Mouse (Mus musculus): ENCODE data around the gene Map4k4. TPM values are rescaled to one million over a fixed set of nuclear protein-coding genes. Genes with fewer than 3 reads are reported as not detected.

Gene Map4k4
- total RNA-seq, 2 experiments from 2014 or later = 146 to 166 TPM

DNA sequence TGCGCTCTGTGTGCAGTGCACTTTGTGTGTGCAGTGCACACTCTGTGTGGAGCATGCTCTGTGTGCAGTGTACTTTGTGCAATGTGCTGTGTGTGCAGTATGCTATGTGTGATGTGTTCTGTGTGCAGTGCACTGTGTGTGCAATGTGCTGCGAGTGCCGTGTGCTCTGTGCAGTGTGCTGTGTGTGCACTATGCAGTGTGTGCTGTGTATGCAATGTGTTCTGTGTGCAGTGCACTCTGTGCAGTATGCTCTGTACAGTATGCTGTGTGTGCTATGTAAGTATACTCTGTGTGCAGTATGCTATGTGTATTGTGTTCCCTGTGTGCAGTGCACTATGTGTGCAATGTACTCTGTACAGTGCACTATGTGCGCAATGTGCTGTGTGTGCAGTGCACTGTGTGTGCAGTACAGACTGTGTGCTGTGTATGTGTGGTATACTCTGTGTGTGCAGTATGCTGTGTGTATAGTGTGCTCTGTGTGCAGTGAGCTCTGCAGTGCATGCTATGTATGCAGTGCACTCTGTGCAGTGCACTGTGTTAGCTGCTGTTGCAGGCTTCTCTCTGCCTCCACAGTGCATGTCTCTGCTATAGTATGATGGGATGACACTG, 105.4 kb downstream of the Map4k4 start:
- no peak for DNase-seq

DNA sequence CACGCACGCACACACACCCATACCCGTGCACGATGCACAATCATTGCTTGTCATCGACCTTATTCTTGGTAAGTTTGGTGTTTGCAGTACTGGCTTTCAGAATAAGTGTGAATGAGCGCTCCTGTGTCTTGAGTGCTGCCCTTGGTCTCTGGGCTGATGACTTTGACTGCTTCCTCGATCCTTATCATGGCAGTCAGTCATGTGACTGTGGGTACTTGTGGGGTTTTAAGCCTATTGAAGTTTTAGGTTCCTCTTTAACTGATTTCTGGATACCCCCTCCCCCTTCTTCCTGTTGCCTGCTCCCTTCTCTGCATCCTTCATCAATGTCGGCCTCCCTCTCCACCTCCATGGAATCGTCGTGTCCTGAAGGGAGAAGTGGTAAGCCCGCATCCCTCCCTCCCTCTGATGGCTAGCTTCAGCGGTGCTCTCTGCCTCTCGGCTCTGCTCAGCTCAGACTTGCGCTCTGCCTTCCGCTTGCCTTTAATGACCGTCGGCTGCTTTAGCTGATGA, 107.3 kb downstream of the Map4k4 start:
- no peak for DNase-seq

DNA sequence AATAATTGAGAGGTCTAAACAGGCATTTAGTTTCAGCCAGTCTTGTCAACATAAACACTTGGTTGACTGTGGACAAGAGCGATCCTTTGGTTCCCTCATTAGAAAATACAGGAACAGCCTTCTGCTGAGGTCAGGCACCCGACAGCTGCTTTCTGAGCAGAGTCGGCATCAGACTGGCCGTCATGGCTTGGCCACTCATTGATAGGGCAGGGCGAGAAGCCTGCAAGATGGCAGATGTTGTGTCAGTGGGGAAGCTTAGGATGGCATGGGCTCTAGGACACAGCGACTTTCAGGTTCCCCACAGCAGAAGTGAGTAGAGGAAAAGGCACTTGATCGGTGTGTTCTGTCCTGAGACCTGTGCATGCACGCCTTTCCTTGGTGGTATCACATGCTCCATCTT, 112.0 kb downstream of the Map4k4 start:
- no peak for DNase-seq

DNA sequence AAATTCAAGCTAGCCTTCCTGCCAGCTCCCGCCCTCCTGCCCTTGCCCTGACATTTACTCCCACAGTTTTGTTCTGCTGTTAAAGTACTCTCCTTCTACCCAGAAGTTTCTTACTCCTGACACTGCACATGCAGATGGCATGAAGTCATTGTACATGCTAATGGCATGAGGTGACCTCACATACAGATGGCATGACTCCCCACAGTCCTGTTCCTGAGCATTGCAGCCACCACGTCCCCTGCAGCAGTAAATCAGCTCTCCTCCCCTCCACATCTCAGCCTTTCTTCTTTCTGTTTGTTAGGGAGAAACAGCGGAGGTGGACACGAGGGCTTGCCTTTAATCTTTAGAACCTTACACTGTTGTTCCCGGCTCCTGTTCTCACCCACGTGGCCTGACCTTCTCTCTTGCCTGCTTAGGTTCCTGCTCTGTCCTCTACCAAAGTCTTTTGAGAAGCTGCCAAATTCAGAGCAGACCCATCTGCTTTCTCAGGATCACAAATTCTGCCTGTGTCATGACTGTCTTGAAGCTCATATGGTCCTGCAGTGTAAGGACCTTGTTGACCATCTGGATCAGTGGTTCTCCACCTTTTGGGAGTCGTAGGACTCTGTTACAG, 114.5 kb downstream of the Map4k4 start:
- no peak for DNase-seq

DNA sequence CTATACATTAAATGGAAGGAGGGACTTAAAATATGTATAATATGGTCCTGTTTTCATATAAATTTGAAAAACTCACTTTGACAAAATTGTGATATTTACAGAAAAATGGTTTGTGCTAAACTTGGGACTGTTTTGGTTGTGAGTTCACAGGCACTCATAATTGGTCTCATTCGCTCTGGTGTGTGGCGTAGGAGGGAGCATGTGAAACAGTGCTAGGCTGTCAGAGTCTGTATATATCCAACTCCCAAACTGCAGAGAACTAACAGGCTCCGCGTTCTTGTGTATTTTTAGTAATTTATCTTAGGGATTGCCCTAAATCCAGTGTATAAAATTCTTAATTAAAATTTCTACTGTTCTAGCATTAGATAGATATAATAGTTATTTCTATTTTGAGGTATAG, 120.9 kb downstream of the Map4k4 start:
- DNase-seq = no peak

DNA sequence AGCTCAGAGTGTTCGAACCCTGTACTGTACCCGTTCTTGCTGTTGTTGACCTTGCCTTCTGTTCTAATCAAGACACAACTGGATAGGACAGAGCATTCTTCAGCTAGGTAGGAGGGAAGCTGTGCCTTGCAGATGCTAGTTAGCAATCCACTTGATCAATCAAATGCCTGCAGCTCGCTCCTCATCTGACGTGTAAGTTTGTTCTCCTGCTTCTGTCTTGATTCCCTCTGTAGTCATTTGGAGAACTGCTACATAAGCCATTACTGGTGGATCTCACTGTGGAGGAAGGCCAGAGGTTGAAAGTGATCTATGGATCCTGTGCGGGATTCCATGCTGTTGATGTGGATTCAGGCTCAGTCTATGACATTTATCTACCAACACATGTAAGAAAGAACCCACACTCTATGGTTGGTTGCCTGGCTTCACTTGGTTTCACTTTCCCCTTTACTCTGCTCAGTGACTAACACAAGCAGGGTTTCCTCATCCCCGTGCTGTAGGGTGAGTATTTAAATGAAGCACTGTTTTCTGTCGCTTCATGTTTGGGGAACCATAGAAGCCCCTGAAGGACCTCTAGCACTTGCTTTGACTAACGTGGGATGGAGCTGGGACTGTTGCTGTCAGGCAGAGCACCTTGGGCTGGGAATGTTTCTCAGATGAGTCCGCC, 121.9 kb downstream of the Map4k4 start:
- DNase-seq = no peak

DNA sequence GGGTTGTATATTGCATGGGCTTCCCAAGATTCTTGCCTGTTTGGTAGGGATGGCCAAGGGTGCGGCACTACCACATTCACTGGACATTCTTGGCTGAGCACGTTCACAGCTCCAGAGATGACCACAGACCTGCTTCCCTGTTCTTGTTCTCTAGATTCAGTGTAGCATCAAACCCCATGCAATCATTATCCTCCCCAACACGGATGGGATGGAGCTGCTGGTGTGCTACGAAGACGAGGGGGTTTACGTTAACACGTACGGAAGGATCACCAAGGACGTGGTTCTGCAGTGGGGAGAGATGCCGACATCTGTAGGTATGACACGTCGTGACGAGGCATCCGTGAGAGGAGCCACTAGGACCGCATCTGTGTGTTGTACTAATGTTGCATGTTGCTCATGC, 122.5 kb downstream of the Map4k4 start:
- no peak for DNase-seq

DNA sequence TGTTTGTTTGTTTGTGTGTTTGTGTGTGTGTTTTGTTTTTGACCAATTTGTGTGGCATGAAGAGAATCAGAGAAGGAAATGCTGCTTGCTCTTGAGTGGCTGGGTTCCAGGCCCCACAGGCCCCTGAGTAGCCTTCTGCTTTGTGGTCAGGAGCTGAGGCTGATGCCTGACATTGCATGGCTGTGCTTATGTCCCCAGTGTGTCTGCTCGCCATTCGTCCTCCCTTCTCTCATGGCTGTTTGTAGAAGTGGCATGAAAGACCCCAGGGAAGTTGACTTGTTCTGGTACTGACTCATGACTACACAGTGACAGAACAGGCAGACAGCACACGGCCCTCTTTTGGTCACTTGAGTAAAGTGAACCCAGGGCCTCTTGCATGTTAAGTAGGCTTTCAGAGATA, 123.0 kb downstream of the Map4k4 start:
- no peak for DNase-seq

DNA sequence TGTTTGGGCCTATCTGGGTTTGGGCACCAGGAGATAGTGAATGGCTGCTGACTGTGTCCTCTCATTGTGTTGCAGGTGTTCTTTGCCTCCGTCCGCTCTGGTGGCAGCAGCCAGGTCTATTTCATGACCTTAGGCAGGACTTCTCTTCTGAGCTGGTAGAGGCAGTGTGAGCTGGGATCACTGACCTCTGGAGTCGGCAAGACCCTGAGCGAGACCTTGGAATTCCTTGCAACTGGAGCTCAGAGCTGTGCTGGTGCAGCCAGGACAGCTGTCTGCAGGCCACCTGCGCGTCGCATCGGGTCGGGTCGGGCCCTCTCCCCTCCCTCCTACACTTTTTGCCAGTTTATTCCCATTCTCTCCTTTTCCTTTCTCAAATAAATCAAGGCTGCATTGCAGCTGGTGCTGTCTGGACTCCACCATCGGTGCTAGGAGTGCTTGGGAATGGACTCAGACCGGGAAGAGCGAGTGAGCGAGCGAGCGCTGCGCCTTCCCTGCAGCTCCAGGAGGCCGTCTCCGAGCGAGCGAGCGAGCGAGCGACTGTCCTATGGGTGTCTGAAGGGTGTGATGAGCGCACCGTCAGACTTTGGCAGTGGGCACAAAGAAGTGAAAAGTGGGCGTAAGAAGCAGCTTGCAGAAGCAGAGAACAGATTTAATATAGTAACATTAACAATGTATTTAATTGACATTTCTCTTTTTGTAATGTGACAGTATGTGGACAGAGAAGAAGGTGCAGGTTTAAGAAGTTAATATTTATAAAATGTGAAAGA, 124.0 kb downstream of the Map4k4 start:
- DNase-seq = no peak

DNA sequence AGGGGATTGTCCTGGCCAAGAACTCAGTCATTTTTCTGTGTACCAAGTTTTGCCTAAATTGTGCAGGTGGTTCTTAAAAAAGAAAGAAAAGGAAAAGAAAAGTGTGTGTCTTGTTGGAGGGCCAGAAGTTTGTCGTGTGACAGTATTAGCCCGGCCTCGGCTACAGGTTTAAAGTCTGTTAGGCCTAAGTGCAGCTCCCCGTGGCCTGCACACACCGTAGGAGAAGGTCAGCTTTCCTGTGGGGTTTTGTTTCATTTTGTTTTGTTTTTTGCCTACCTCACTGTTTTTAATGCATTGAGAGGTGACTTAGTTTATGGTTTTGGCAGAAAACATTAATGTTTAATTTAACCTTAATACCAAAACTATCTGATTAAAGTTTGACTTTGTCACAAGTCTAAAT, 124.7 kb downstream of the Map4k4 start:
- no peak for DNase-seq

DNA sequence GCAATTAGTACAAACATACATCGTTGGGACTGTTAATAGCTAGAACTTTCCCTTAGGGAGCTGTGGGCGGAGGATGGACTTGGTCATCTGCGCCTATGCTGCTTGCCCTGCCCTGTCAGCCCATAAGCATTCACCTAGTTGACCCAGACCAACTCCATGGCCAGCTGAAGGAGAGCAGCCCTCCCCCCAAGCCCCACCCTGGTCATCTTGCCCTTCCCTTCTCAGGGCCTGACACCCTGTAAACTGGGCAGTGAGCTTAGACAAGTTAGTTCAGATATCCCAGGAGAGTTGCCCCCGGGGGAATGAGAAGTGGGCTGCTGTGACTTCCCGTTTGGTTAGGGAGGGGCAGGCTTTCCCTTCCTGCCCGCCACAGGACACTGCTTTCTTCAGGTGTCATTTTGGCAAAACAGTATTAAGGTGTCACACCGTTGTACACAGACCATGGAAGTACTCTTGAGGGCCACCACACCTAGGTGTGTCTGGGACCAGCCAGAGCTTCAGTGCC, 126.5 kb downstream of the Map4k4 start:
- no peak for DNase-seq

DNA sequence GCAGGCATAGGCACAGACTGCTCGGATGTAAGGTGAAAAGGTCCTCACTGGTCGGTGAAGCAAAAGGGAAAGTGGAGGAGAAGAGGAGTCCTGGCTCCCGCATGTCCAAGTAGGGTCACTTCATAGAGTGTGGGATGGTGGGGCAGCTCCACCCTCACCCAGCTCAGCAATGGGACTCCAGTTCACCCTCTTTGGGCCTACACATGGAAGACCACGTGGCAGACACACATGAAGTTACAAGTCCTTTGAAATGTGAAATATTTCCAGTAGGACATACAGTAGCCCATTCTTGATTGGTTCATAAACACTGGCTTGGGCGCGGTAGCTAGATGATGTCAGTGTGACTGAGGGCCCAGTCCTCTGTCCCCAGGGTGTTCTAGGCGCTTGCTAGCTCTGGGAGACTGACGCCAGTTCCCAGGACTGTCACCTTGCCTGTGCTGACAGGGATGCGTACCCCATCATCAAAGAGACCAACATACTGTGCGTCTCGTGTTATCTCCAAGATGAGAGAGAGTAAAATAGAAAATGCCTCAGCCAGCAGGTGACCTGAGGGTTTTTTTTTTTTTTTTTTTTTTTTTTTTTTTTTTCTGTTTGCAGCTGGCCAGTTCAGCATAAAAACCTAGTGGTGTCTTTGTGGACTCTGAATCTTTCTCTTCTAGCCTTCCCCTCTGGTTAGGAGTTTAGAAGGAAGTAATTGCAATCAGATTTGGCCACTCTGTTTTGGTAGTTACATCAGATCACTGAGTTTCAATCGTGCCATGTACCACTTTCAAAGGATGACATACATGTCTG, 127.7 kb downstream of the Map4k4 start:
- no peak for DNase-seq

DNA sequence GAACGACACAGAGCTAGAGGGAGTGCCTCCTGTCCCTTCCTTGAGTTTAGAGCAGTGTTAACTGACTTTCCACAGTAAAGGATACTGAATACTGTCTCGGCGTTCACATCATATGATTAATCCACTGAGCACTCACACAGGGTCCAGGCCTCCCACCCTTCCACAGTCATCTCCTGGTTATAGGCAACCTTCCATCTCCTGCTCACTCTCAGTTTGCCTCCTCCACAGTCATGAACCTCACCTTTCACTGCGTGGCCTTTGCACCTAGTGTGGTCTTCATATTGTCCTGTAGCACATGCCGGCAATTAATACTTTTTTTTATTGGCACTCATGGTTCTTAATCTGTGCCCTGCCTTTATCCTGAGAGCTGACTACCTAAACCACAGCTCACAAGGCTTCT, 128.9 kb downstream of the Map4k4 start:
- no peak for DNase-seq

DNA sequence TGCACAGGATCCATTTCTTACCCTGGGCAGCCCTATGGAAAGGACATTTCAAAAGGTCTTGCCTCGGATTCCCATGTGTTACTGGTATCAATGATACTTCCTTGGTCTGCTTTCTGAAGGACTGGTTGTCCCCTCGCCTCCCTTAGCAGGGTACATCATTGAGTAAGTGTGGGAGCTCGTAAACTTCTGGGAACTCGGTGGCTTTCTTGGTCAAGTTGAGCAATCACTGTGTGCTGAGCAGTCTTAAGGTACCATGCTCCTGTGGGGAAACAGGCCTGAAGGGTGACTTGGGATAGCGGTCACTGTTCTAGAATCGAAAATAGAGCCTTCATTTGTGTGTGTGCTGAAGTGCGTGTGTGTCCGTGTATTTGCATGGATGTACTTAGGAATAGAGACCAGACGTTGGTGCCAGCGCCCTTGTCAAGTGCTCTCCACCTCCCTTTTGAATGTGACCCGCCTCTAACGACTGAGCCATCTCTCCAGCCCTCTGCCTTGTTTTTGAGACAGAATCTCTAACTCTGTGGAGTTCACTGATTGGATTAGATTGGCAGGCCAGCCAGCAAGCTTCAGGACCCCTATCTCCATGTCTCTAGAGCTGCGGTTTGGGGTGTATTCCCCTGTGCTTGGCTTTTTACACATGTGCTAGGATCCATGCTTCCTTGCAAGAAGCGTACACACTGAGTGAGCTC, 129.7 kb downstream of the Map4k4 start:
- DNase-seq = no peak

DNA sequence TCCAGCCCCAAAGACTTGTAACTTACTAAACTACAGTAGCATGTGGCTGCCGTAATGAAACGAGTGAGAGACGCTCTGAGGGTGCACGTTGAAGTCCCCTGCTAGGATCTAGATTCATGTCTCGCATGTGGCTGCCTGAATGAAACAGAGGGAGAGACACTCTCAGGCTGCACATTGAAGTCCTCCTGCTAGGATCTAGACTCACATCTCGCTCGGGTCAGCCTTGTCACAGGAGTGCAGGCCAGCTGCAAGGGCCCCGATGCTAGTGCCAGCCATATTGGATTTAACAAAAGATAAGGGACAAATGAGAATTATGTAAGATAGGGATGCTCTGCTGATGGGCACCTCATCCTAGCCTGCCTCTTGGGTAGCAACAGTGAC, 130.3 kb downstream of the Map4k4 start:
- DNase-seq = no peak

DNA sequence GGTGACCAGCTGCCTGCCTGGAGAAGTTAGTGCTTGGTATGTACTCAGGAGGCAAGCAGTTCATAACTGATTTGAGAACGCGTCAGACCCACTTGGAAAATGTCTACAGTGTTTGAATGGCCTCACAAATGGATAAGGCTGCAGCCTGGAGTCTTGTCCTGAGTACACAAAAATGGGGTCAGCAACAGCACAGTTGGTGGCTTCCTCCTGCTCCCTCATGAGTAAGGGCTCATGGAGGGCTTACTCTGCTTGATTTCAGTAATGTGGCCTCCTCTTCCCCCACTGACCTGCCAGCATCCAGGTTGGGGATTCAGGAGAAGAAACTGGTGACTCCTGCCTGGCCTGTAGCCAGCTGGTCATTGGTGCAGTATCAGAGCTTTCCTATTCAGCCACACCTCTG, 130.9 kb downstream of the Map4k4 start:
- DNase-seq = no peak

DNA sequence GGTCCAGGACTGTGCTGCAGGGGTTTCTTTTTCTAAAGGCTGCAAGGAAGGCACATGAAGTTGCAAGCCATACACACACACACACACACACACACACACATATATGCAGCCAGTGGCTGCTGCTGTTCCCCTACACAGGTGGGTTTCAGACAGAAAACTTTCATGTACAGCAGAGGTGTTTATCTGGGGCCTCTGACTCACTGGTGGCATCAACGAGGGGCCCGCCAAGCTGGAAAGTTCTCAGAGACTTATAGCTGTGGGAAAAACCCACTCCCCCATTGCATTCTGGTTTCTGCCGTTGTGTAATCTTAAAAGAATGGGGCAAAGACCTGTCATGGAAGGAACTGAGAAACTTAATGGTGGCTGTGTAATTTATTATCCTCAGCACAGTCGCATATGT, 132.6 kb downstream of the Map4k4 start:
- DNase-seq = no peak

DNA sequence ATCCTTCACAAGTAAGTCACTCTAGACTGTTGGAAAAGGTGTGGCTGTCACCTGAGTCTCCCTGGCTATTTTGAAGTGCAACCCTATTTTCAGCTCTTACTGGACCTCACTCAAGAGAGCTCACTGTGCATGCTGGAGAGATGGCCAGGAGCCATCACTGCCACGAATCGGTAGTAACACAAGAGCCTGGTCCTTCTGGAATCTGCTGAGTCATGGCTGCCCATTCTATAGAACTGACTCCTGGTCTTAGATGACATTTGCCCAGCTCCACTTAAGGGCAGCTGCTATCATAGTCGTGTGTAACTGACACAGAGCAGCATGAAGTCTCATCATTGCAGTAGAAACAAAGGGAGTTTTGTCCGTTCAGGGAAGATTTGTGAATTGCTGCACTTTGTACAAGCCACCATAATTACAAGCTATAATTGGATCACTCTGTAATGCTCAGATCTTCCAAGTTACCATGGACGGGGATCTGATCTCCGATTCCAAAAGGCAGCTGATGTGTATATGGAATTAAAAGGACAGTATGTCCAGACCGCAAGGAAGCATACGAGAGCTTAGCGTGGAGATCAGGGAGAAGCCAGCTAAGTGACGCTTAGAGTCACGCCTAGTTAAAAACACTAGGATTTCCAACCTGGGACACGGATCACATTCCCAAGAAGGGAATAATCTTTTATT, 133.2 kb downstream of the Map4k4 start:
- DNase-seq = no peak

DNA sequence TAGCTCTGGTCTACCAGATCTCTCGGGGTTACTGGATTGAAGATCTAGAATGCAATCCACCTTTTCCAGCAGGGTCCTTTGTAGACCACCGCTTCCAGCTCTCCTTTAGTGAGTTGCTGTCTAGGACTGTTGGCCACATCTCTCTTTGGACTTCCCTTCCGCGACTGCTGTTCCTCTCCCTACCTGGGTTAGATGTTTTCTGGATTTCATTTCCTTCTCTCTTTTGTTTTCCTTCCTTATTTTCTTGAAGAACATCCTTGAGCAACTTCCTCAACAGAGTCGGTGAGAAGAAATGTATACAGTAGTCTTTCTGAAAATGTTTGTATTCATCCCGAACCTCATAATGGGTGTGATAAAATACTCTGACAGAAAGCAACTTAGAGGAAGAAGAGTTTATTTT, 137.1 kb downstream of the Map4k4 start:
- no peak for DNase-seq

DNA sequence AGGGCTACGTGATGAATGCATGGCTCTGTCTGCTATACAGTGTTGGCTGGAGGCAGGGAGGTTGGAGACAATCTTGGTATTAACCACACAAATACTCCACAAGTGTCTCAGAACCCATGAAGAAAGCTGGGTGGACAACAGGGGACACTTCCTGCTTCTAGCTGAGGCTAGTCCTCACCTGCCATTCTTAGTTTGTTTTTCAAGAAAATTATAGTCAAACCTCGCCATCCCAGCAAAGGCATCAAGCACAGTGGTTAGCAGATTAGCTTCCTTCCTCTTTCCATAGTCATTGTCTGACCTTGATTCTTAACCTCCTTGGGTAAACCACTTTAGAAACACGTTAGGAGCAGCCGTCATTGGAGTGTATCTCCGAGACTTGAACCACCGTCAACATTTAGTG, 145.0 kb downstream of the Map4k4 start:
- DNase-seq = no peak

DNA sequence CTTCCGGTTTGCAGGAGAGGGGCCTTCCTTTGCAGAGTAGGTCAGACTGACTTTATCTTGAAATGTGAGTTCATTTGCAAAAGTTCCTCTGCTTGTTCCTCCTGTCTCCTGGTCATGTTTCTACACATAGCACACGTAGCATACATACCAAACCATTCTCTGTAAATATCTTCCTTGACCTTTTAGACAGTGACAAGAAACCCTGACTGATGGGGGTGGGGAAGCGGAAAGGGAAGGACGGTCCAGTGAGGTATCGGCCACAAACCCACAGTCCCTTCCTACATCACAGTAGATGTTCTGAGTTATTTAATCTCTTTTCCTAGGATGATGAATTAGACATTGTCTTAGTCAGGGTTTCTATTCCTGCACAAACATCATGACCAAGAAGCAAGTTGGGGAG, 145.9 kb downstream of the Map4k4 start:
- no peak for DNase-seq

Data from layer of hippocampus, postnatal 36 days (tissue).